Mouse (Mus musculus): Measurements from ENCODE around the gene Tuba3a.

- no peak for TF ChIP-seq ZNF384 (IDR thresholded peaks at IDR 0.05; ENCODE audit: low read depth, low read length)
- no peak for TF ChIP-seq MAFK (IDR thresholded peaks at IDR 0.05; ENCODE audit: insufficient read depth, low read depth, low read length)
- TF ChIP-seq HCFC1 (IDR thresholded peaks at IDR 0.05; ENCODE audit: borderline replicate concordance, insufficient read depth, low read length), result no peak
These were observed 53.3 kb downstream of the Tuba3a start for GRCm38 (mm10) chr6:125232516-125232915.

Data from ES-E14 (cell line).